Mouse (Mus musculus) ovary, postnatal 14 days (tissue): Measurements from ENCODE around the gene Gm13043.
"Not testable (repeated sequence)": the region's sequence is repeated elsewhere in the genome, so short reads cannot be mapped to it uniquely, and the experiment has no call there.

Experiments used
- DNase-seq: peaks from one replicate; pipeline ENCODE4 v3.0.0; 2022; ENCODE audit warnings: low spot score

Gm13043 gene

DNA sequence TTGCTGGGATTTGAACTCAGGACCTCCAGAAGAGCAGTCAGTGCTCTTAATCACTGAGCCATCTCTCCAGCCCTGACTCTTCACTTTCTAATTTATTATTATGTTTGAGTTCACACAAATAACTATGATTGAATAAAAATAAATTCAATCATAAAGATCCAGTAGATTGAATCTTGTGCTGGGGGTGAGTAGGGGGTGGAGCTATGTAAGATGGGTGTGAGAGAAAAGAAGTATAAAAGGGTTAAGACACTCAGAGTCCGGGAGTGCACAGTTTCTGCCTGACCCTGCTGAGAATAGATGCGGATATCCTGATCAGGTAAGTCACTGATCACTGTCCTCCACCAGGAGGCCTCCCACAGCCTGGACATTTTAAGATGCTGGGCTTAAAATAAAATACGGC lies at the start of gene Gm13043:
Gm13043 (plus strand) TSS at position 301 of the 400 bp plus-strand sequence.
- no peak for DNase-seq

DNA sequence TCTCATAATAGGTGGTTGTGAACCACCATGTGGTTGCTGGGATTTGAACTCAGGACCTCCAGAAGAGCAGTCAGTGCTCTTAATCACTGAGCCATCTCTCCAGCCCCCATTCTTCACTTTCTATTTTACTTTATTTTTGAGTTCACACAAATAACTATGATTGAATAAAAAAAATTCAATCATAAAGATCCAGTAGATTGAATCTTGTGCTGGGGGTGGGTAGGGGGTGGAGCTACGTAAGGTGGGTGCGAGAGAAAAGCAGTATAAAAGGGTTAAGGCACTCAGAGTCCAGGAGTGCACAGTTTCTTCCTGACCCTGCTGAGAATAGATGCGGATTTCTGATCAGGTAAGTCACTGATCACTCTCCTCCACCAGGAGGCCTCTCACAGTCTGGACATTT lies 24.5 kb downstream of the Gm13043 start, which contains the start of gene Gm13040:
Gm13040 (plus strand) TSS at position 301 of the 400 bp plus-strand sequence.
- not testable (repeated sequence) for DNase-seq

GRCm38 (mm10) chr4:143551400-143551799 lies 40.3 kb downstream of the Gm13043 start, which contains the start of the genes BC080695 and Gm13057:
Gene BC080695, plus strand, starts transcription at chr4:143551700.
Gene Gm13057, plus strand, starts transcription at chr4:143551709.
- not testable (repeated sequence) for DNase-seq
